Mouse (Mus musculus) left cerebral cortex, postnatal 36 days (tissue): ENCODE data around the gene Gm12185. TPM values are rescaled to one million over a fixed set of nuclear protein-coding genes. Genes with fewer than 3 reads are reported as not detected.
"Not testable (repeated sequence)": the region's sequence is repeated elsewhere in the genome, so short reads cannot be mapped to it uniquely, and the experiment has no call there.

ENCODE experiments used
- DNase-seq, 2 experiments: peaks; one replicate each; pipeline ENCODE4 v3.0.0; 2021 to 2022; ENCODE audit warnings: low spot score in 2 of 2, mixed read lengths in 1 of 2
- intact Hi-C: fragments of 180-260 bp; cut with DNase I; formaldehyde crosslinking; loops from one replicate; pipeline ENCODE4 v1.15.1; 2025
- total RNA-seq, 2 experiments: library from RNA; stranded (reverse); gene quantifications; 2 replicates each; pipeline ENCODE4 v1.2.3; 2021

Gm12185 gene
- under 1 TPM; 0.15 to 0.20 TPM for total RNA-seq

DNA sequence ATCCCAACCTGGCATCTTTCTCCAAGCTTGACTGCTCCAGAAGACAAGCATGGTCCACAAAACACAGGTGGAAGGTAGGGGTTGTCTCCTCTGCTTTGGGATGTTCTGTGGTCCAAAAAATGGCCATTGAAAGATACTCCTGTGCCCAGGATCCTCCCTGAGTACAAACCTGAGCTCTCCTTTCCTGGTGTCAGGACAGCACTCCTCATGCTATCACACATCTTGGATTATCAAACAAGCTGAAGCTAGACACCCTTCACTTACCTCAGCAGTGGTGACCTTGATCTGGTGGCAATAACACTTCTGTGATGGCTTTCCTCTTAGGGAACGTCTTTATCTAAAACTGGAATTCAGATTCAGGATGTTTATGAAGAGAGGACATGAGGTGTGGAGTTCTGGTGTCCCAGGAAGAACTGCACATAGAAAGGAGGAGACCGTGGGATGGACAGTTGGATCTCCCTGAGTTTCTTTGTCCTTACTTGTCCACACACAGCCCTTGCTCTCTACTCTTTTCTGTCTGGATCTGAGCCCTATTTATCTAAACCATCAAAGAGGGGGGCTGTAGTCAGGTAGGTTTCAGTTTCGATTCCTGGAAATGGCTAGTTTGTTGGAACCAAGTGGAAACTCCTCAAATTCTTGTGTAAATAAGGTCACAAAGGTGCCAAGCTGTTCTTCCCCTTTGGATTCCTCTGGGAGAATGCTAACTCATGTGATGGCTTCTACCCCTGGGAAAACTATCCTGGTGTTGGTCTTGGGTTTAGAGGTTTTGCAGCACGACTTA, at the start of gene Gm12185:
Gm12185 (minus strand) TSS at position 487 of the 781 bp plus-strand sequence.
- DNase-seq: not testable (repeated sequence)
- intact Hi-C loops: loop anchor here (10.0 kb wide), 1 partner anchor 73 kb away; the partner anchor contains the start of gene Tgtp2

DNA sequence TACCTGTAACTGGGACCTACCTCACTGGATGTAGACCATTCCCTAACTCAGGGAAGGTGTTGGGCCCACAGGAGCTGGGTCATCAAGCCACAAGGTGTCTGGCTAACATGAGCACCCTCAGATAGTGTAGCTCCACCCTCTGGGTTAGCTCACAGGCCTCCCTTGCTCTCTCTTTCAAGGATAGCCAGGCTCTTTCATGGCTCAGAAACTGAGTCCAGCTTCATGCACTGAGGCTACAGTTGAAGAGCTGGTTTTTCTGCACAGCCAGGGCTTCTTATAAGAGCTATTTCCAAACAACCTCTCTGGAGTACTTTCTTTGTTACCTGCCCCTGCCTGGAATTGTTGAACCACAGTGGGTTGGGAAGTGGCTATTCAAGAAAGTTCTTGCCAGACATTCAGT, 20.0 kb upstream of the Gm12185 start:
- intact Hi-C loops, DNase-seq: not testable (repeated sequence)

DNA sequence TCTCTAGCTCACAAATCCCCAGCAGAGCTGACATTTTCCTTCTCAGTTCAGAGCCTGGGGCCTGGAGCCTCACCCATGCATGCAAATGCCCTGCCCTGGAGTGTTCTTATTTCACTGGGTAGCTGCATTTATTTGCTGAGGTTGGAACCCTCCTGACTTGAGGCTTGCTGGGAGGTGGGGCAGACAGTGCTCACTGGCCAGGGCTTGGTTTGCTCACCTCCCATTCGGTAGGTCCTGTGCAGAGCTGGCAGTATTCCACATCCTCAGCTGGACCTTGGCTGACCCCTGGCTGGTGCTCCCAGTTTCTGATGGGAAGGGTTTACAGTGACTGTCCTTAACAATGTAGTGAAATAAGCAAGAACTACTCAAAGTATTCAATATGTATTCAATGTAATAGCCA, 14.8 kb upstream of the Gm12185 start:
- intact Hi-C loops, DNase-seq: not testable (repeated sequence)

DNA sequence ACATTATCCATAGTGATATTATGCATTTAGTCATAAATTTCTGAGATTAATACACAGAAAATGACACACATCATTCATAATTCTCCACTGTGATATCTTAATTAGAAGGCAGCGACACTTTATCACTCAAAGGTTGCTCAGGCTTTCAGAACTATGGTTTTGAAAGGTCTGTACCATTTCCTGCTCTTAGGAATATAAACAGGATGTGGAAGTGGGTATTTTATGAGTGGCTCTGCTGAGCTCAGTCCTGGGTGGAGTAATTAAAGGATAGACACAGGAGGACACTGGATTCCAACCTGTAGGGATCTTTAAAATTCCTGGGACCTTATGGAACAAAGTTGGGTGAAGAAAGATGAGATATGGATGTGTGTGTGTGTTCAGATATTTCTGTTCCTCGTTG, 14.3 kb upstream of the Gm12185 start:
- intact Hi-C loops, DNase-seq: not testable (repeated sequence)

DNA sequence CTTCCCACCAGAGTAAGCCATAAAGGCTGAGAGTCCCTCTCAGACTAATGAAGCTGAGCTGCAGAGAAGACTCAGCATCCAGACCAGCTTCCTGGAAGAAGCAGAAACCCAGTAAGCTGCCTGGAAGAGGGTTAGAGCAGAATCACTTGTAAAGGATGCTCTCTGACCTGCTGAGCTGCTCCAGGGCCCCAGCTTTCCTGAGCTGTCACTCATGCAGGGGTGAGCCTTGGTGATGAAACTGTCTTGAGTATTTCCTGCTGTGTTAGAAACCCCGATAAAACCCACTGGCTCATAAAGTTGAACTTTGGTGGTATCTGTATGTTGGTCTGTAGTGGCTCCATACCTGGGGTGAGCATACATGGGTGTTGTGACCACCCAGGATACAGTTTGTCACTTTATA, 8.4 kb upstream of the Gm12185 start:
- intact Hi-C loops, DNase-seq: not testable (repeated sequence)

DNA sequence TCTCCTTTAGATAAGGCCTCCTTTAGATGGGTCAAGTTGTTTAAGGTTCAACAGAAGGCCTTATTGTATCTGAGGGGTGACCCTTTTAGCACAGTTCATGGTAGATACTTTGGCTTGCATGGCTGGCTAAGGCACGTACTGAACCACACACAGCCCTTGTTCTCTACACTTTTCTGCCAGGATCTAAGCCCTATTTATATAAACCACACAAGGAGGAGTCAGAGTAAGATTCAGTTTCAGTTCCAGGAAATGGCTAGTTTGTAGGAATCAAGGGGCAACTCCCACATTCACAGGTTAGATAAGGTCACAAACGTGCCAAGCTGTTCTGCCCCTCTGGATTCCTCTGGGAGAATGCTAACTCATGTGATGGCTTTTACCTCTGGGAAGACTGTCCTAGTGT, 2.0 kb upstream of the Gm12185 start, which contains the start of gene Tgtp1:
Tgtp1 (minus strand) TSS at position 155 of the 400 bp plus-strand sequence.
- DNase-seq: not testable (repeated sequence)
- intact Hi-C loops: loop anchor here (10.0 kb wide), 1 partner anchor 71 kb away; the partner anchor contains the start of gene Tgtp2

DNA sequence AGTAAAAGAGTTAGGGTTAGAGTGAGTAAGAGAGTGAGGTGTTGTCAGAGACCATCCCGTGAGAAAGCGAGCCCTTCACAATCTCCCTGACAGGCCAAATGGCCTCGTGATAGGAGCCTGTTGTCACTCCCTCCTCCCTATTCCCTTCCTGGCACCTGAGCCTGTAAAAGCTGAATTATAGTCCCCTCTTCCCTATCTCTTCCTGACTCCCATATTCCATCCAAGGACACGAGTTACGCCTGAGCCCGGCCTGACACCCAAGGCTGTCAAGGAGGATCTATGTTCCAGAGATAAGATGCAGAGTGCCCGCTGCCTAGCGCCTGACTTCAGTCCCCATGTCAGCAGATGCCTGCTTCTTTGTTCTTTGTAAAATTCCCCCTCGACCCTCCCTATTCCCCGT, 1.3 kb upstream of the Gm12185 start:
- DNase-seq: not testable (repeated sequence)
- intact Hi-C loops: loop anchor here (10.0 kb wide), 1 partner anchor 72 kb away; the partner anchor contains the start of gene Tgtp2

DNA sequence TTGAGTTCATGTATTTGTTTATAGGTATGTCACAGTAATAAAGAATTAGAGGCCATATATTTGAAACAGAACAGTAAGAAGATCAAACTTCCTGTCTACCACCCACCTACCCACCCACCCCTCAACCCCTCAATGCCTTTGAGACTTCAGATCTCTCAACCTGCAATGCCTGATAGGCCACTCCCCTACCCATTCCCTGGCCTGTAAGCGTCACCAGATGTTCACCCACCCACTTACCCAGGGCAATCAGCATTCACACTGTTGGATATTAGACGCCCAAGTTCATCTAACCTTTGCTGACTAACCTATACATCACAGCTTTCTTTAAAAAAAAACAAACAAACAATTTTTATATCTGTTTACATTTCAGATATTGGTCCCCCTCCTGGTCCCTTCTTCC, 2.0 kb downstream of the Gm12185 start:
- intact Hi-C loops: loop anchor here (10.0 kb wide), 1 partner anchor 75 kb away; the partner anchor contains the start of gene Tgtp2
- not testable (repeated sequence) for DNase-seq

DNA sequence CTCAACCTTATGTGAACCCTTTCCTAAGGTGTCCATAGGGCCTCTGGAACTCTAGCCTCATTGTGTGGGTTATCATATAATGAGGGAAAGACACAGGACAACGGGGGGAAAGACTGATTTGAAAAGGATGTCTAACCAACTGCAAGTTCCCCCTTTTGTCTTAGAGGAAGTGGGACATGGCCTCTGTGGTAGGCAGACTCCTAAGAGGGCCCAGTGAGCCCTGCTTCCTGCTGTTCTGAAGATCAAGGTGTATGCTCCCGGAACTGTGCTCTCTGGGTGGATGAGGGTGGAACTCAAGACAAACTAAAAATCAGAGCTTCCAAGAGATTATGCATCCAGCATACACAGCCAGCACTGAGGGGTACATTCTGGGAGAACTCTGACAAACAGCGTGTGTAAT, 3.8 kb downstream of the Gm12185 start:
- DNase-seq, intact Hi-C loops: not testable (repeated sequence)

DNA sequence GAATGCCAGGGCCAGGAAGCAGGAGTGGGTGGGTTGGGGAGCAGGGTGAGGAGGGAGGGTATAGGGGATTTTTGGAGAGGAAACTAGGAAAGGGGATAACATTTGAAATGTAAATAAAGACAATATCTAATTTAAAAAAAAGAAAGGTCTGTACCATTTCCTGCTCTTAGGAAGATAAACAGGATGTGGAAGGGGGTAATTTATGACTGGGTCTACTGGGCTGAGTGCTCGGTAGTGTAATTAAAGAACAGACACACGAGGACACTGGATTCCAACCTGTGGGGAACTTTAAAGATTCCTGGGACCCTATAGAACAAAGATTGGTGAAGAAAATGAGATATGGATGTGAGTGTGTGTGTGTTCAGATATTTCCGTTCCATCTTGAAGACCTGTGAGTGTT, 9.2 kb downstream of the Gm12185 start:
- intact Hi-C loops, DNase-seq: not testable (repeated sequence)

DNA sequence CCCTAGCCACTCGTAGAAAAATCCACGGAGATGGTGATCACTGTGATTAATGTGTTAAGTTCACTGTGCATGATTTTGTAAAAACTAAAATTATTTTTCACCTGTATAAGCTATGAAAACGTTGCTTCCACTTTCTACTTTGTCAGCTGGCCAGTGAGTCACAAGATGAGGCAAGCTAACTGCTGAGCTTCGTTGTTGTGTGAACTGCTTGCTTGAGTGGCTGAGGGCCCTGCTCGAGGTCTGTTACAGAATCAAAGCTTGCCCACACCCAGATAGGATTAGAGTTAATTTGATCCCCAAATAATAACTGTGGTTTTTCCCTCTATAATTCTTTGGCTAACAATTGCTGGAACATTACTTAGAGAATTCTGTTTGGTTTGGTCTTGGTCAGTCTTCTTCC, 12.0 kb downstream of the Gm12185 start:
- DNase-seq, intact Hi-C loops: not testable (repeated sequence)

DNA sequence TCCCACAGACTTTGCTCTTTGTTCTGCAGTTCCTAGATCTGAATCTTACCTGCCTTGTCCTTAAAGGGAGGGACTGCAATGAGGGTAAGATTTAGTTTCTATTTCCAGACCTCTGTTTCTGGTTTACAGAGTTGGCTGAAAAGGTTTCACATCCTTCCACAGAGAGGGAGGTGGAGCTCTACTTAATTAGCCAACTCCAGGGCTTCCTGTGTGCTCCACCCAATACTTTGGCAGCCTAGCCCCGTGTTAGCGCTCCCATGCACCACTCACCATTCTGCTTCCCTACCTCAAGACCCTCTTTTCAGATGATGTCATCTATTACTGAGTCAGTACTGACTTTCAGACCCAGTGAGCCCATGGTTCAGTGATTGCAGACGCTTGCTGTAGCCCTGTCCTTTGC, 12.8 kb downstream of the Gm12185 start, which contains the start of gene 9930111J21Rik1:
9930111J21Rik1 (minus strand) TSS at position 148 of the 400 bp plus-strand sequence.
- DNase-seq, intact Hi-C loops: not testable (repeated sequence)

DNA sequence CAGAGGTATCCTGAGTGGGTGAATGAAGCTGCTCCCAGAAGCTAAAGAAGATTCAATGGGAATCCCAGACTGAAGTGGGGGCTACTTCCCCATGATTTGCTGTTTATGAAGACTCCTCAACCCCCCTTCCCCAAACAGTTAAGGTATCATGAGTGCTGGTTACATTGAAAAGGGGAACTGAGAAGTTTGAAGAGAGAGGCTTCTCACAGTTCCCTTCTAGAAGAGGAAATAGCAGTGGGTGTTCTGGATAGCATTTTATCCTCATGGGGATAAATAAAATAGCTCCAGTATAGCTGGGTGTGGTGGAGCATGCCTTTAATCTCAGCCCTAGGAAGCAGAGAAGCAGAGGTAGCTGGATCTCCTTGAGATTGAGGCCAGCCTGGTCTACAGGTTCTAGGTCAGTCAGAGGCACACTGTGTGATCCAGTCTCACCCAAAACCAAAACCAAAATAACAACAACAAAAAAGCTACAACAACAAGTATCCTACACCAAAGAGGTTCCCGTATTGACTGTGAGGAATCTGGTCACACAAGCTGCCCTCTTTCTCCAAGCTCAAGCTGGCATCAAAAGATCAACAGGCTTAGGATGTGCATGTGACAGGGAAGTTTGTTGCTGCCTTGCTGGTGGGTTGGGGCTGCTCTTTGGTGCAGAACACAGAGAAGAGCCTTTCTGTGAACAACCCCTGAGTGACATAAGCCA, 13.6 kb downstream of the Gm12185 start, which contains the start of gene Olfr56:
Olfr56 (plus strand) TSS at position 650 of the 700 bp plus-strand sequence.
- intact Hi-C loops, DNase-seq: not testable (repeated sequence)

DNA sequence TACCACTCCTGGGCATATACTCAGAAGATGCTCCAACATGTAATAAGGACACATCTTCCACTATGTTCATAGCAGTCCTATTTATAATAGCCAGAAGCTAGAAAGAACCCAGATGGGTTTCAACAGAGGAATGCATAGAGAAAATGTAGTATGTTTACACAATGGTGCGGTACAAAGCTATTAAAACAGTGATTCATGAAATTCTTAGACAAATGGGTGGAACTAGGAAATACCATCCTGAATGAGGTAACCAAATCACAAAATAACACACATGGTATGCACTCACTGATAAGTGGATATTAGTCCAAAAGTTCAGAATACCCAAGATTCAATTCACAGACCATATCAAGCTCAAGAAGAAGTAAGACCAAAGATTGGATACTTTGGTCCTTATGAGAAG, 17.3 kb downstream of the Gm12185 start:
- DNase-seq, intact Hi-C loops: not testable (repeated sequence)

DNA sequence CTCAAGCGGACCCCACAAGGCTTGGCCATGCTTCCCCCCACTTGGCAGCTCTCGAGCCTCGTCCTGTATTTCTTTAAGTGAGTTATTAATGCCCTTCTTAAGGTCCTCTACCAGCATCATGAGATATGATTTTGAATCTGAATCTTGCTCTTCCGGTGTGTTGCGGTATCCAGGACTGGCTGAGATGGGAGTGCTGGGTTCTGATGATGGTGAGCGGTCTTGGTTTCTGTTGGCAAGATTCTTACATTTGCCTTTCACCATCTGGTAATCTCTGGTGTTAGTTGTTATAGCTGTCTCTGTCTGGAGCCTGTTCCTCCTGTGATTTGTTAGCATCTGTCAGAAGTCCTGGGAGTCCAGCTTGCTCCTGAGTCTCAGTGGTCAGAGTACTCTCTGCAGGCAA, 45.9 kb downstream of the Gm12185 start, which contains the start of gene Psme2b:
Psme2b (minus strand) TSS at position 101 of the 400 bp plus-strand sequence.
- intact Hi-C loops, DNase-seq: not testable (repeated sequence)

DNA sequence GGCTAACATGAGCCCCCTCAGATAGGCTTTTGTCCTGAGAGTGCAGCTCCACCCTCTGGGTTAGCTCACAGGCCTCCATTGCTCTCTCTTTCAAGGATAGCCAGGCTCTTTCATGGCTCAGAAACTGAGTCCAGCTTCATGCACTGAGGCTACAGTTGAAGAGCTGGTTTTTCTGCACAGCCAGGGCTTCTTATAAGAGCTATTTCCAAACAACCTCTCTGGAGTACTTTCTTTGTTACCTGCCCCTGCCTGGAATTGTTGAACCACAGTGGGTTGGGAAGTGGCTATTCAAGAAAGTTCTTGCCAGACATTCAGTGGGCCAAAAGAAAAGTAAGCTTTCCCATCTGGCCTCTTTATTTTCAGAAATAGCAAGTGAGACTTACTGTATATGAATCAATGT, 52.7 kb downstream of the Gm12185 start:
- intact Hi-C loops: not testable (repeated sequence)

DNA sequence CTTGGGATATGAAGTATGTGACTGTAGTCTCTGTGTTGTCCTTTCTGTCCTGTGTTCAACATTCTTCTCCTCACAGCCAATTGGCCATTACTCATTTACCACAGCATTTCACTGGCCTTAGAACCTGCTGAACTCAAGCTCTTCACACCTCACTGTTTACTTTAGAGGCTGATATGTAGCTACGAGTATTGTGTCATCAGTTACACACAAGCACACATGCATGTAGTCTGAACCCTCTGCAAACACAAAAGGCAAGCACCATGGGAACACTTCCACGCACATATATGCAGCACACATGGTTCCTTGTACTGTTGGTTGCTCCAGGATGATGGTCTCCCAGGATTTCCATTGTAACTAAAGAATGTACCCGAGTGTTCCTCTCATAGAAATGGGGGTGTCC, 56.7 kb downstream of the Gm12185 start:
- DNase-seq, intact Hi-C loops: not testable (repeated sequence)

More for the DNA sequence above, 52.7 kb downstream of the Gm12185 start:
- not testable (repeated sequence) for DNase-seq

DNA sequence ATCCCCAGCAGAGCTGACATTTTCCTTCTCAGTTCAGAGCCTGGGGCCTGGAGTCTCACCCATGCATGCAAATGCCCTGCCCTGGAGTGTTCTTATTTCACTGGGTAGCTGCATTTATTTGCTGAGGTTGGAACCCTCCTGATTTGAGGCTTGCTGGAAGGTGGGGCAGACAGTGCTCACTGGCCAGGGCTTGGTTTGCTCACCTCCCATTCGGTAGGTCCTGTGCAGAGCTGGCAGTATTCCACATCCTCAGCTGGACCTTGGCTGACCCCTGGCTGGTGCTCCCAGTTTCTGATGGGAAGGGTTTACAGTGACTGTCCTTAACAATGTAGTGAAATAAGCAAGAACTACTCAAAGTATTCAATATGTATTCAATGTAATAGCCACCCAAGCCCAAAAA, 58.1 kb downstream of the Gm12185 start:
- DNase-seq, intact Hi-C loops: not testable (repeated sequence)

DNA sequence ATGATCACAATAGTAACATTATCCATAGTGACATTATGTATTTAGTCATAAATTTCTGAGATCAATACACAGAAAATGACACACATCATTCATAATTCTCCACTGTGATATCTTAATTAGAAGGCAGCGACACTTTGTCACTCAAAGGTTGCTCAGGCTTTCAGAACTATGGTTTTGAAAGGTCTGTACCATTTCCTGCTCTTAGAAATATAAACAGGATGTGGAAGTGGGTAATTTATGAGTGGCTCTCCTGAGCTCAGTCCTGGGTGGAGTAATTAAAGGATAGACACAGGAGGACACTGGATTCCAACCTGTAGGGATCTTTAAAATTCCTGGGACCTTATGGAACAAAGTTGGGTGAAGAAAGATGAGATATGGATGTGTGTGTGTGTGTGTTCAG, 58.6 kb downstream of the Gm12185 start:
- intact Hi-C loops, DNase-seq: not testable (repeated sequence)

DNA sequence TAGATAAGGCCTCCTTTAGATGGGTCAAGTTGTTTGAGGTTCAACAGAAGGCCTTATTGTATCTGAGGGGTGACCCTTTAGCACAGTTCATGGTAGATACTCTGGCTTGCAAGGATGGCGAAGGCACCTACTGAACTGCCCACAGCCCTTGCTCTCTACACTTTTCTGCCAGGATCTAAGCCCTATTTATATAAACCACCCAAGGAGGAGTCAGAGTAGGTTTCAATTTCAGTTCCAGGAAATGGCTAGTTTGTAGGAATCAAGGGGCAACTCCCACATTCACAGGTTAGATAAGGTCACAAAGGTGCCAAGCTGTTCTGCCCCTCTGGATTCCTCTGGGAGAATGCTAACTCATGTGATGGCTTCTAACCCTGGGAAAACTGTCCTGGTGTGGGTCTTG, 64.0 kb downstream of the Gm12185 start:
- DNase-seq, intact Hi-C loops: not testable (repeated sequence)
